Mouse (Mus musculus) neural tube, embryonic 13.5 days (tissue): ENCODE measurements around the gene 9430038I01Rik. TPM values are rescaled to one million over a fixed set of nuclear protein-coding genes. Genes with fewer than 3 reads are reported as not detected.

Experiments
- ATAC-seq: fragments of 200-750 bp; cut with Nextera tagmentation; 2 replicates; pipeline ENCODE4 v1.8.0; 2017; ENCODE audit warnings: low read depth, mild to moderate bottlenecking, moderate TSS enrichment, moderate library complexity
- H3K27ac ChIP-seq: fragments of 300-500 bp; sonication (generic); replicated peaks from 2 replicates; pipeline ENCODE4 v1.5.1; 2015; ENCODE audit warnings: moderate library complexity, mild to moderate bottlenecking, inconsistent platforms
- H3K27me3 ChIP-seq: fragments of 300-500 bp; sonication (generic); 2 replicates; pipeline ENCODE4 v1.6.1; 2015; ENCODE audit warnings: mild to moderate bottlenecking, inconsistent platforms
- H3K36me3 ChIP-seq: fragments of 300-500 bp; sonication (generic); 2 replicates; pipeline ENCODE4 v1.6.1; 2015; ENCODE audit warnings: mild to moderate bottlenecking, inconsistent platforms
- H3K4me1 ChIP-seq: fragments of 300-500 bp; sonication (generic); replicated peaks from 2 replicates; pipeline ENCODE4 v1.6.1; 2015; ENCODE audit warnings: inconsistent platforms
- H3K4me2 ChIP-seq: fragments of 300-500 bp; sonication (generic); 2 replicates; pipeline ENCODE4 v1.6.1; 2015; ENCODE audit warnings: inconsistent platforms, mild to moderate bottlenecking, moderate library complexity
- H3K4me3 ChIP-seq: fragments of 300-500 bp; sonication (generic); 2 replicates; pipeline ENCODE4 v1.5.1; 2015; ENCODE audit warnings: mild to moderate bottlenecking, inconsistent platforms
- H3K9ac ChIP-seq: fragments of 300-500 bp; sonication (generic); 2 replicates; pipeline ENCODE4 v1.6.1; 2015; ENCODE audit warnings: moderate library complexity, mild to moderate bottlenecking, inconsistent platforms
- H3K9me3 ChIP-seq: fragments of 300-500 bp; sonication (generic); 2 replicates; pipeline ENCODE4 v1.6.1; 2016; ENCODE audit warnings: inconsistent platforms
- WGBS: fragments of 180-500 bp; shearing (Covaris S2); methylation state at CpG from one replicate; pipeline ENCODE4 v1.1.7; 2015; 5-methylcytosine and 5-hydroxymethylcytosine counted together
- polyA plus RNA-seq: library from polyadenylated mRNA; unstranded; fragments of >200 nt; fragmentation: Nextera tagmentation; extraction: Ambion mirVana; gene quantifications from 2 replicates; pipeline ENCODE4 v1.2.1, GENCODE M21; 2015

The 9430038I01Rik gene
- polyA plus RNA-seq, 1 experiment from 2014 or later = 14.7 TPM

DNA sequence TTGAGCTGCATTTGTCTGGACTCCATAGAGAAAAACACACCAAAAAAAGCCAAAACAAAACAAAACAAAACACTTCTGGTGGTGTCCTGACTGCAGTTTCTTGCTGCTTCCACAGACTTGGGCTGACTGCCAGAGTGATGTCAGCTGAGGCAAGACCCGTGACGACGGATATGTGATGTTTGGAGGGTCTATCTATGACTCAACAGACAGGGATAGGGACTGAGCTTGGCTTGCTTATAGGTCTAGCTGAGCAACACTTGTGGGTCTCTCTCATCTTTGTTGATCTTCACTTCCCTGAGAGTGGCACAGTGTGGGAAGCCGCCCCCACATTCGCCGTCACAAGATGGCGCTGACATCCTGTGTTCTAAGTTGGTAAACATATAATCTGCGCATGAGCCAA lies 4.1 kb upstream of the 9430038I01Rik start:
- WGBS = 89% methylated on average over 8 of the region's 8 CpGs
- no peak overlapping the region for H3K4me2 ChIP-seq
- H3K27ac ChIP-seq = no peak overlapping the region
- ATAC-seq = no peak
- H3K27me3 ChIP-seq = no peaks in the 10 kb centered on the region
- peaks cover 10% of the 10 kb centered on the region for H3K4me1 ChIP-seq
- H3K36me3 ChIP-seq = no peaks in the 10 kb centered on the region
- H3K9ac ChIP-seq = no peak overlapping the region
- no peaks in the 10 kb centered on the region for H3K9me3 ChIP-seq
- H3K4me3 ChIP-seq = no peak overlapping the region

DNA sequence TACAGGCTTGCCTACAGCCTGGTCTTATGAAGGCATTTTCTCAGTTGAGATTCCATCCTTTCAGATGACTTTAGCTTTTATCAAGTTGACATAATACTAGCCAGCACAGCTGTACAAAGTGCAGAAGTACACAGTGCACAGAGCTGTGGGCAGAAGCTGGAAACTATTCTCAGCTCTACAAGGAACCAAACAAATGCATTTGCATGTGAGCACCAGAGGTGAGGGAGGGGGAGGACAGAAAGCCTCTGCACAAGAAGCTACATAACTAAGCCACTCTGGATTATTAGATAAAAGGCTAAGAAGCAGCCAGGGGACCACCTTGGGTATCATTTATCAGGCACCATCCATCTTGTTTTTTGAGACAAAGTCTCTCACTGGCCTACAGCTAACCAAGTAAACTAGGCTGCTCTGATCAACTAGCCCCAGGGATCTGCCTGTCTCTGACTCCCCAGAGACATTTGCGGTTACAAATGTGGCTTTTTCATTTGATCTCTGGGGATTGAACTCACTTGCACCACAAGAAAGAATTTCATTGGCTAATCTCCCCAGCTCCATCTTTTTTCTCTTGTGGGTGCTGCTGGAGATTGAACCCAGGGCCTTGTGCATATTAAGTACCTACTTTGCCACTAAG lies 3.0 kb downstream of the 9430038I01Rik start:
- H3K36me3 ChIP-seq = no peaks in the 10 kb centered on the region
- peaks cover 15% of the 10 kb centered on the region for H3K4me1 ChIP-seq
- H3K4me3 ChIP-seq = no peak overlapping the region
- no peak overlapping the region for H3K4me2 ChIP-seq
- ATAC-seq = no peak
- H3K9me3 ChIP-seq = no peaks in the 10 kb centered on the region
- H3K27ac ChIP-seq = no peak overlapping the region
- no peak overlapping the region for H3K9ac ChIP-seq
- WGBS = 97% methylated on average over 1 of the region's 1 CpGs
- no peaks in the 10 kb centered on the region for H3K27me3 ChIP-seq

DNA sequence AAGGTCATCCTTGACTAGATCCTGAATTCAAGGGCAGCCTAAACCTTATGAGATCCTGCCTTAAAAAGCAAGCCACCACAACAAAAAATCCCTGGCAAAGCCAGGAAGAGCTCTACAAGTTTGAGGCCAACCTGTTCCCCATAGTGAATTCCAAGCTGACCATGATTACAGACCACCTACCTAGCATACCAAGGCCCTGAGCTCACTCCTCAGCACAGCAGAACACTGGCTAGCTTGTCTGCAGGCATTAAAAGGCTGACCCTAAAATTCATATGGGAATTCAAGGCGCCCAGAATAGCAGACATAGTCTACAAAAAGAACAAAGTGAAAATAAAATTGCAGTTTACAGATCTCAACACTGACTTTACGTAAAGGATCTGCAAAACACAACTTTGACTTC lies 6.4 kb downstream of the 9430038I01Rik start:
- Histone ChIP-seq H3K4me3 (no peak overlapping the region), H3K36me3 (no peaks in the 10 kb centered on the region), H3K9me3 (no peaks in the 10 kb centered on the region), H3K9ac (no peak overlapping the region), H3K4me1 (0 out of 2 replicates have a peak, but pooled peaks cover 3% of the 10 kb centered on the region), H3K27me3 (no peaks in the 10 kb centered on the region), H3K27ac (no peak overlapping the region), H3K4me2 (no peak overlapping the region)
- no peak for ATAC-seq
- 93% methylated on average over 2 of the region's 2 CpGs for WGBS

DNA sequence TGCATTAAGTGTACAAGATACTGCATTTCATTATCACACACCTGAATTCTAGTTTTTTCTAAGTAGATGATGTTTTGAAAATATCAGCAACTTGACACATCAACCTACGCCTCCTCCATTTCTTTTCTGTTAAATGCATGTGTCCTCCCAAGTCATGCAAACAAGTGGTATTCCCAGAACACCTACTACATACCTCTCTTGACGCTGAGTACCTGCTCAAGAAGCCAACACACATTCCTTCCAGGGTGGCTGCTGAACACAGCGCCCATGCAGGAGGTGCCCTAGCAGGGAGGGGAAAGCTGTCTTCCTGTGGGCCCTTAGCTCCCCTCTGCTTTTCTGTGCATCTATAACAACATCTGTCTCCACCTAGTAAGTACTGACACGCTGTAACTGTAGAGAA lies 11.6 kb downstream of the 9430038I01Rik start:
- ATAC-seq = no peak
- Histone ChIP-seq H3K9me3 (no peaks in the 10 kb centered on the region), H3K9ac (no peak overlapping the region), H3K4me2 (no peak overlapping the region), H3K4me1 (0 out of 2 replicates have a peak, but pooled peaks cover 3% of the 10 kb centered on the region), H3K36me3 (0 out of 2 replicates have a peak, but pooled peaks cover 4% of the 10 kb centered on the region), H3K27ac (no peak overlapping the region), H3K4me3 (no peak overlapping the region), H3K27me3 (no peaks in the 10 kb centered on the region)
- WGBS = 93% methylated on average over 4 of the region's 4 CpGs

DNA sequence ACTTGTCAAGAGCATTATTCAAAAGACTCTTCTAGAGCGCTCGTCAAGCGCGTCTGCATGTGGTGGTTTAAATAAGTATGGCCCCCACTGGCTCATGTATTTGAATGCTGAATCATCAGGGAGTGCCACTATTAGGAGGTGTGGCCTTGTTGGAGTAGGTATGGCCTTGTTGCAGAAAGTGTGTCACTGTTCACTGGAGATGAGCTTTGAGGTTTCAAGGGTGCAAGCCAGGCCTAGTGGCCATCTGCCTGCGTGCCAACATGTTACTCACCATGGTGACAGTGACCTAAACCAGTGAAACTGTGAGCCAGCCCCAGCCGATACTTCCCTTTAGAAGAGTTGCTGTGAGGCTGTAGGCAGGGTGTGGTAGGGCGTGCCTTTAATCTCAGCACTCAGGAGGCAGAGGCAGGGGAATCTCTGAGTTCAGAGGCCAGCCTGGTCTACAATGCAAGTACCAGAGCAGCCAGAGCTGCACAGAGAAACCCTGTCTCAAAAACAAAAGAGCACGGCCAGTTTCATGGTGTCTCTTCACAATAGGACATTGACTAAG lies 13.1 kb downstream of the 9430038I01Rik start:
- H3K4me3 ChIP-seq = no peak overlapping the region
- ATAC-seq = no peak
- H3K4me1 ChIP-seq = 0 out of 2 replicates have a peak, but pooled peaks cover 3% of the 10 kb centered on the region
- no peaks in the 10 kb centered on the region for H3K27me3 ChIP-seq
- H3K36me3 ChIP-seq = 0 out of 2 replicates have a peak, but pooled peaks cover 4% of the 10 kb centered on the region
- H3K9ac ChIP-seq = no peak overlapping the region
- H3K4me2 ChIP-seq = no peak overlapping the region
- 95% methylated on average over 8 of the region's 8 CpGs for WGBS
- no peaks in the 10 kb centered on the region for H3K9me3 ChIP-seq
- no peak overlapping the region for H3K27ac ChIP-seq

DNA sequence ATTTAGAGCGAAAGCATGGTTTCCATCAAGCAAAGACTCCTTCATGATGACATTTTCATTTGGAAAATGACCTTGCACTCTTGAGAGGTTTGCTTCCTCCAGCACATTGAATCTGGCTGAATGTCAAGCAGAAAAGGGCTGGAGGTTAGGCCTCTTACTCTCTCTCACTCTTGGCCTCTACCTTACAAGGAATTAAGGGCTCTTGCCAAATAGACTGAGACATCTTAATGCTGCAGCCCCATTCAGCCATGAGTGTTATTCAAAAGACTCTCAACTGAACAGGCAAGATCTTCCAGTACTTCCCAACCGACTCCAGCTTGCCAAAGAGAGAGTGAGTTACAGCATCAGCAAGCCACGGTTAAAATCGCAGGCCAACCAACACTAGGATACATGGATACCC lies 15.1 kb downstream of the 9430038I01Rik start:
- no peak overlapping the region for H3K9ac ChIP-seq
- no peak overlapping the region for H3K4me3 ChIP-seq
- WGBS = 92% methylated on average over 4 of the region's 4 CpGs
- H3K36me3 ChIP-seq = 0 out of 2 replicates have a peak, but pooled peaks cover 4% of the 10 kb centered on the region
- H3K9me3 ChIP-seq = no peaks in the 10 kb centered on the region
- H3K4me1 ChIP-seq = 0 out of 2 replicates have a peak, but pooled peaks cover 3% of the 10 kb centered on the region
- H3K4me2 ChIP-seq = no peak overlapping the region
- ATAC-seq = no peak
- no peak overlapping the region for H3K27ac ChIP-seq
- H3K27me3 ChIP-seq = no peaks in the 10 kb centered on the region

DNA sequence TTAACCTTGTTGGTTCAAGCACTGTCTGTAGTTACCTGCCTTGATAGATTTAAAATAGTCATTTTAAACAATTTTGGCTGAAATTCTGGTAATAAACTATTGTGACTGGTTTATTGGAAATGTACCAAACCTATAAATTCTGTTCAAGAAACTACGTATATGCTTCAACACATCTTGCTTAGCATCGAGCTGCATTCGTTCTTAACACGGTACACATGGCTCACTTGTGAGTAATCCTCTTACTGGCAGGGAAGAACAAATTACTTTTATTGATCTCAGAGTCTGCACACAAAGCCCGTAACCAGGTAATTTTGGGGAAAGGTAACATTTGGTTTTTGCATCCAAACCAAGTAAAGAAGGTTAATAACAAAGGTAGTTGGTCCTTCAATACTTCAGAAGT lies 22.7 kb downstream of the 9430038I01Rik start:
- no peaks in the 10 kb centered on the region for H3K36me3 ChIP-seq
- no peaks in the 10 kb centered on the region for H3K9me3 ChIP-seq
- H3K4me3 ChIP-seq = no peak overlapping the region
- no peaks in the 10 kb centered on the region for H3K27me3 ChIP-seq
- no peaks in the 10 kb centered on the region for H3K4me1 ChIP-seq
- ATAC-seq = no peak
- H3K9ac ChIP-seq = no peak overlapping the region
- no peak overlapping the region for H3K27ac ChIP-seq
- 82% methylated on average over 5 of the region's 5 CpGs for WGBS
- no peak overlapping the region for H3K4me2 ChIP-seq

DNA sequence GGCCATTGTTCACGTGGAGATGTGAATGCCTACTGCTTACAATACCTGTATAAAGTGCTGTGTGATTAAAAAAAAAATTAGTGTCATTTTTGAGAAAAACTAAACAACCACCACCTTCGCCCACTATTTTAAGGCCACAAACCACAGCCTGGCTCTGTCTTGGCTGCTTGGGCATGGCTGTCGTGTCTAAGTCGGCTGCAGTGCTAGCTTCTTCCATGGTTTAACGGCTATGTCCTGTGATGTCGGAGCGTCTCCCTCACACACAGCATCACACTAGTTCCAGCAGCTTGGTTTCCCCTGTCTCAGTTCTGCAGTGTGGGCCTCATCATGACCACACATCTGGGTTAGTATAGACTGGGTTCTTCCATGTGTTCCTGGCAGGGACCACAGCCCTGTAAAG lies 35.6 kb downstream of the 9430038I01Rik start:
- 94% methylated on average over 7 of the region's 7 CpGs for WGBS
- Histone ChIP-seq H3K36me3 (peaks cover 3% of the 10 kb centered on the region; the same call in 1 of the 2 replicates), H3K27ac (no peak overlapping the region), H3K9me3 (no peaks in the 10 kb centered on the region), H3K4me3 (no peak overlapping the region), H3K4me1 (no peaks in the 10 kb centered on the region), H3K4me2 (no peak overlapping the region), H3K9ac (no peak overlapping the region), H3K27me3 (no peaks in the 10 kb centered on the region)
- no peak for ATAC-seq

DNA sequence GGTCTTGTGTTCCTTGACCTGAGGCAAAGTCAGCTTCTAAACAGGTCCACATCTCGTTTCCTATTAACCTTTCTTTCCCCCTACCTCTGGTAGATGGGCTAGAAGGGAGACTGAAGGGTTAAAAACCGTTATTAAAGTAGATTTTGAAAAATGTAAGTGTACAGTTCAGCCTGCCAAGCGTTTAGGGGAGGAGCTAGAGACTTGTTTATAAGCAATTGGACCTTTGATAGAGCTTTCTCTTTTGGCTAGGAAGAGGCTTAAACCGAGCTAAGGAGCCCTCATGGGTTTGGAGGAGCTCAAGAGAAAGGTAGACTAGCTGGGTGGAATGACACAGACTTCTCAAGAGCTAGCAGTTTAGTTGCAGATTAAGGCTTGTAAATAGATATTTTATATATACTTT lies 38.8 kb downstream of the 9430038I01Rik start:
- Histone ChIP-seq H3K4me1 (no peaks in the 10 kb centered on the region), H3K27me3 (no peaks in the 10 kb centered on the region; the same call in 1 of the 2 replicates), H3K36me3 (peaks cover 3% of the 10 kb centered on the region; the same call in 1 of the 2 replicates), H3K9ac (no peak overlapping the region), H3K4me3 (no peak overlapping the region), H3K27ac (no peak overlapping the region), H3K9me3 (no peaks in the 10 kb centered on the region), H3K4me2 (no peak overlapping the region)
- no peak for ATAC-seq
- WGBS = 71% methylated on average over 4 of the region's 4 CpGs

DNA sequence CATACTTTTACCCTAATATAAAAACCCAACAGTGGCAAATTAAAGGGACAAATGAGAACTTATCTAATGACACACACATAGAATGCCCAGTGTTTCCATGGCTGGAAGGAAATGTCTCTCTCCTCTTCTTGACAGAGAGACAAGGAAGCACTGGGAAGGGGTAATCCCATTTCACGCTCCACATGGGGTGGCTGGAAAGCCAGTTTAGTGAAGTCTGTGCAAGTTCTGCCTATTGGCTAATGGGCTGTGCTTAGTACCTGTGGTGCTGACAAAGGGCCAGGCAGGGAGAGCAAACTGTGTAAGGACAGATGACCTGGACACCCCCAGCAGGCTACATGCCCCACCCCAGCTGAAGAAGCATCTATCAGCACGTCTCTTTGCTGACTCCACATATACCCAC lies 40.4 kb downstream of the 9430038I01Rik start:
- Histone ChIP-seq H3K9ac (no peak overlapping the region), H3K4me2 (no peak overlapping the region), H3K36me3 (no peaks in the 10 kb centered on the region; the same call in 1 of the 2 replicates), H3K27me3 (no peaks in the 10 kb centered on the region; the same call in 1 of the 2 replicates), H3K9me3 (no peaks in the 10 kb centered on the region), H3K27ac (no peak overlapping the region), H3K4me1 (no peaks in the 10 kb centered on the region), H3K4me3 (no peak overlapping the region)
- ATAC-seq = no peak
- WGBS = 55% methylated on average over 2 of the region's 2 CpGs

DNA sequence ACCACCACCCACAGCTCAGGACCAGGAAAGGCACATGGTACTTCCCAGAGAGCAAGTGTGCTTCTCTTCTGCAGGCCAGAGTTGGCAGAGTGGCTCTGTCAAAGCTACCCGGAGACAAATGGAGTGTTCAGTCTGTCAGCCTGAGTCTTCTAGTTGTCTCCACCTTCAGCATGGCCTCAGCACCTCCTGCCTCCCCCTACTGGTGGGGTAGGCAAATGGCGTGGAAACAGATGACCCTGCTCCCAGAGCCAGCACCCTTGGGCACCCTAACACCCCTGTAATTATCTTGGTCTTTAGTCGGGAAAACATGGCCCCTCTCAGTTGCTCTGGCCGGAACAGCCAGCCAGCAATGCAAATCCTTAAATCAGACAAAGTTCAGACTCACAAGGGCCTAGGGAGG lies 43.8 kb downstream of the 9430038I01Rik start:
- no peak overlapping the region for H3K9ac ChIP-seq
- H3K4me2 ChIP-seq = no peak overlapping the region
- WGBS = 83% methylated on average over 4 of the region's 4 CpGs
- no peak for ATAC-seq
- no peaks in the 10 kb centered on the region; the same call in 1 of the 2 replicates for H3K27me3 ChIP-seq
- no peaks in the 10 kb centered on the region for H3K9me3 ChIP-seq
- no peak overlapping the region for H3K27ac ChIP-seq
- no peaks in the 10 kb centered on the region for H3K36me3 ChIP-seq
- no peaks in the 10 kb centered on the region for H3K4me1 ChIP-seq
- H3K4me3 ChIP-seq = no peak overlapping the region

DNA sequence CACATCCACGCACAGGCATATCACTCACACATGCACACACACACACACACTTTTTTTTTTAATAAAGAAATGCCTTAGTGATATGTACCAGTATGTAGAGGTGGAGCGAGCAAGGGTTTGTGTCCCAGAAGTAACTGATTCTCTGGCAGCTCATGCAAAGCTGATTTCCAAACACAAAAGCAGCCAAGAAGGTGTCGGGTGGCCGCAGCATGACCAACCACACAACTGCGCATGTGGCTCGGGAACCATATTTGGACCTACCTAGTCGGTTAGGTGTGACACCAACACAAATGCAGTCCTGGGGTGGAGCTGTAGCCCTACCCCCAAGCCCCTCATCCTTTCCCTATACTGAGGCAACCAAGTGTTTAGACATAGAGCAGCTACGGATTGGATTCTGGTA lies 45.5 kb downstream of the 9430038I01Rik start:
- no peak for ATAC-seq
- Histone ChIP-seq H3K36me3 (no peaks in the 10 kb centered on the region), H3K4me3 (no peak overlapping the region), H3K9ac (no peak overlapping the region), H3K27me3 (no peaks in the 10 kb centered on the region; the same call in 1 of the 2 replicates), H3K4me1 (no peaks in the 10 kb centered on the region), H3K9me3 (no peaks in the 10 kb centered on the region), H3K27ac (no peak overlapping the region), H3K4me2 (no peak overlapping the region)
- WGBS = 93% methylated on average over 8 of the region's 8 CpGs

DNA sequence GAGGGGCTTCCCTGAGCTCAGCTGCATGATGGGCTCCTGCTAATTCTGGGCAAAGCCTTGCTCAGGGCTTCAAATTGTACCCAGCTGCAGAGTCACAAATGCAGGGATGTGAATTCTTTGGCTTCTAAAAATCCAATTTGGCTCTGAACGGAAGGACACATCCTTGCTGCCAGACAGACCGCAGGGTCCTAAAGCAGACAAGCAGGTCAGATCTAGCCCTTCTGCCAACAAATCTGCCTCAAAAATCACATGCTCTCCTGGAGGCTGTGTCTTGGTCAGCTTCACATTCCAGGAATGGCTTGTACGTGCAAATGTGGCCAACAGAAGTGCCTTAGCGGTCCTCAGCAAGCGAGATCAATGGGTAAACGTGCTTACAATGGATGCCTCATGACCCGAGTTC lies 46.0 kb downstream of the 9430038I01Rik start:
- H3K9ac ChIP-seq = no peak overlapping the region
- ATAC-seq = no peak
- no peak overlapping the region for H3K4me2 ChIP-seq
- H3K4me3 ChIP-seq = no peak overlapping the region
- H3K36me3 ChIP-seq = no peaks in the 10 kb centered on the region
- no peak overlapping the region for H3K27ac ChIP-seq
- no peaks in the 10 kb centered on the region; the same call in 1 of the 2 replicates for H3K27me3 ChIP-seq
- H3K4me1 ChIP-seq = no peaks in the 10 kb centered on the region
- no peaks in the 10 kb centered on the region for H3K9me3 ChIP-seq
- 77% methylated on average over 7 of the region's 7 CpGs for WGBS
